Mouse (Mus musculus): ENCODE measurements around the gene Slc43a3. TPM values are rescaled to one million over a fixed set of nuclear protein-coding genes. Genes with fewer than 3 reads are reported as not detected.

Gene Slc43a3
- polyA plus RNA-seq, 1 experiment from 2014 or later = 57.4 TPM

DNA sequence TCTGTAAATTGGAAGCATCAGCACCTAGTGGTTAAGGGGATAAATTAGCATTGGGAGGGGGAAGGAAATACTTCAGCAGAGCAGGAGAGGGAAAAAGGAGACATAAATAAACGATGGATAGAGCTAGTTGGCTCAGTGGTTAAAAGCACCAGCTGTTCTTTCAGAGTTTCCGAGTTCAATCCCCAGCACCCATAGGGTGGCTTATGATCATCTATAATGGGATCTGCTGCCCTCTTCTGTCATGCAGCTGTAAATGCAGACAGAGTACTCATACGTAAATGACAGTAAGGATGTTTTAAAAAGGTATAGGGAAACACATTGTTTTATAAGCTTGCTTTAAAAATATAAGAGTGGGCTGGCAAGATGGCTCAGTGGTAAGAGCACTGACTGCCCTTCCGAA lies 71.3 kb downstream of the Slc43a3 start:
- no peak overlapping the region for H3K9ac ChIP-seq (replicated peaks; ENCODE audit: low read length)
- H3K4me3 ChIP-seq (ENCODE audit: low read length) = no peak overlapping the region
- 33% methylated on average over 4 of the region's 4 CpGs for WGBS
- H3K36me3 ChIP-seq (ENCODE audit: insufficient read depth, low read length) = no peaks in the 10 kb centered on the region
- ATAC-seq (ENCODE audit: low FRiP score, low TSS enrichment) = no peak
- no peaks in the 10 kb centered on the region for H3K9me3 ChIP-seq (ENCODE audit: low read length)
- no peaks in the 10 kb centered on the region for H3K27me3 ChIP-seq (ENCODE audit: insufficient read depth, low read length)
- no peak overlapping the region for H3K27ac ChIP-seq (ENCODE audit: low read length)
- H3K4me1 ChIP-seq (ENCODE audit: insufficient read depth, low read length) = no peaks in the 10 kb centered on the region
- H3K4me2 ChIP-seq (replicated peaks; ENCODE audit: low read depth, low read length) = no peak overlapping the region

Small RNAs within 50 kb of the gene (microRNA-seq; reads per million reads assigned to microRNA genes)
- not detected for gene Gm24332

Other genes with a start within 250 kb of the Slc43a3 start
- 30.4 and 30.6 TPM in 2 replicates for gene Zdhhc5, start 221.4 kb upstream of the Slc43a3 start, polyA plus RNA-seq (2015; fragmentation: Nextera tagmentation; extraction: Ambion mirVana)
- gene Clp1, start 209.2 kb upstream of the Slc43a3 start, polyA plus RNA-seq (2015; fragmentation: Nextera tagmentation; extraction: Ambion mirVana) = 31.1 and 32.1 TPM in 2 replicates
- 5.4 and 9.4 TPM in 2 replicates for gene Ypel4, start 202.5 kb upstream of the Slc43a3 start, polyA plus RNA-seq (2015; fragmentation: Nextera tagmentation; extraction: Ambion mirVana)
- gene Gm19426, start 192.9 kb upstream of the Slc43a3 start, polyA plus RNA-seq (2015; fragmentation: Nextera tagmentation; extraction: Ambion mirVana) = 9.8 and 10.9 TPM in 2 replicates
- 115 and 119 TPM in 2 replicates for gene Serping1, start 161.1 kb upstream of the Slc43a3 start, polyA plus RNA-seq (2015; fragmentation: Nextera tagmentation; extraction: Ambion mirVana)
- 44.0 and 46.9 TPM in 2 replicates for gene Ube2l6, start 137.8 kb upstream of the Slc43a3 start, polyA plus RNA-seq (2015; fragmentation: Nextera tagmentation; extraction: Ambion mirVana)
- 0.19 and 0.26 TPM in 2 replicates for gene Smtnl1, start 113.9 kb upstream of the Slc43a3 start, polyA plus RNA-seq (2015; fragmentation: Nextera tagmentation; extraction: Ambion mirVana)
- 60.1 and 66.6 TPM in 2 replicates for gene Timm10, start 109.6 kb upstream of the Slc43a3 start, polyA plus RNA-seq (2015; fragmentation: Nextera tagmentation; extraction: Ambion mirVana)
- gene Slc43a1, start 97.7 kb upstream of the Slc43a3 start, polyA plus RNA-seq (2015; fragmentation: Nextera tagmentation; extraction: Ambion mirVana) = 15.6 and 17.8 TPM in 2 replicates
- gene Rtn4rl2, start 49.9 kb upstream of the Slc43a3 start, polyA plus RNA-seq (2015; fragmentation: Nextera tagmentation; extraction: Ambion mirVana) = 1.0 and 1.5 TPM in 2 replicates
- 0.36 TPM in 1 of 2 replicates, not detected in the other for gene Prg2, start 43.9 kb downstream of the Slc43a3 start, polyA plus RNA-seq (2015; fragmentation: Nextera tagmentation; extraction: Ambion mirVana)
- not detected in 2 replicates for gene Prg3, start 51.6 kb downstream of the Slc43a3 start, polyA plus RNA-seq (2015; fragmentation: Nextera tagmentation; extraction: Ambion mirVana)
- gene Ssrp1, start 100.7 kb downstream of the Slc43a3 start, polyA plus RNA-seq (2015; fragmentation: Nextera tagmentation; extraction: Ambion mirVana) = 316 and 329 TPM in 2 replicates
- gene P2rx3, start 100.9 kb downstream of the Slc43a3 start, polyA plus RNA-seq (2015; fragmentation: Nextera tagmentation; extraction: Ambion mirVana) = 0.56 and 1.3 TPM in 2 replicates
- gene Tnks1bp1, start 111.4 kb downstream of the Slc43a3 start, polyA plus RNA-seq (2015; fragmentation: Nextera tagmentation; extraction: Ambion mirVana) = 34.2 and 40.6 TPM in 2 replicates
- gene Aplnr, start 199.6 kb downstream of the Slc43a3 start, polyA plus RNA-seq (2015; fragmentation: Nextera tagmentation; extraction: Ambion mirVana) = 125 and 126 TPM in 2 replicates

Measured in kidney, embryonic 16.5 days (tissue).